Mouse (Mus musculus) midbrain, embryonic 14.5 days (tissue): ENCODE data around the gene Bfsp2. TPM values are rescaled to one million over a fixed set of nuclear protein-coding genes. Genes with fewer than 3 reads are reported as not detected.

Experiments used
- ATAC-seq: fragments of 200-750 bp; cut with Nextera tagmentation; 2 replicates; pipeline ENCODE4 v1.8.0; 2017; ENCODE audit warnings: moderate number of reproducible peaks, moderate library complexity; ENCODE audit not compliant: low FRiP score, low TSS enrichment
- DNase-seq: peaks from one replicate; pipeline ENCODE4 v3.0.0-alpha.2; 2015
- H3K27ac ChIP-seq: fragments of 300-500 bp; sonication (generic); replicated peaks from 2 replicates; pipeline ENCODE4 v1.5.1; 2014; ENCODE audit warnings: mild to moderate bottlenecking, low read depth, low read length, moderate library complexity
- H3K27me3 ChIP-seq: fragments of 300-500 bp; sonication (generic); 2 replicates; pipeline ENCODE4 v1.6.1; 2014; ENCODE audit warnings: low read length, control low read depth, mixed read lengths; ENCODE audit not compliant: control insufficient read depth, insufficient read depth
- H3K36me3 ChIP-seq: fragments of 300-500 bp; sonication (generic); 2 replicates; pipeline ENCODE4 v1.6.1; 2014; ENCODE audit warnings: low read length, control low read depth; ENCODE audit not compliant: control insufficient read depth, insufficient read depth
- H3K4me1 ChIP-seq: fragments of 300-500 bp; sonication (generic); 2 replicates; pipeline ENCODE4 v1.6.1; 2014; ENCODE audit warnings: mild to moderate bottlenecking, antibody characterized with exemption, low read length, control low read depth; ENCODE audit not compliant: control insufficient read depth, insufficient read depth
- H3K4me2 ChIP-seq: fragments of 300-500 bp; sonication (generic); 2 replicates; pipeline ENCODE4 v1.6.1; 2014; ENCODE audit warnings: mild to moderate bottlenecking, low read length, moderate library complexity
- H3K4me3 ChIP-seq: fragments of 300-500 bp; sonication (generic); replicated peaks from 2 replicates; pipeline ENCODE4 v1.5.1; 2014; ENCODE audit warnings: low read depth, low read length
- H3K9ac ChIP-seq: fragments of 300-500 bp; sonication (generic); replicated peaks from 2 replicates; pipeline ENCODE4 v1.6.1; 2014; ENCODE audit warnings: mild to moderate bottlenecking, low read length, moderate library complexity
- H3K9me3 ChIP-seq: fragments of 300-500 bp; sonication (generic); 2 replicates; pipeline ENCODE4 v1.6.1; 2016; ENCODE audit warnings: low read length, control low read depth, mixed read lengths; ENCODE audit not compliant: control insufficient read depth
- WGBS: fragments of 180-500 bp; shearing (Covaris S2); extraction: QIAGEN DNeasy Blood & Tissue Kit; methylation state at CpG from one replicate; pipeline ENCODE4 v1.1.7; 2014; 5-methylcytosine and 5-hydroxymethylcytosine counted together
- polyA plus RNA-seq: library from polyadenylated mRNA; unstranded; fragments of >200 nt; fragmentation: Nextera tagmentation; extraction: Ambion mirVana; gene quantifications from 2 replicates; pipeline ENCODE4 v1.2.1, GENCODE M21; 2014

The Bfsp2 gene
- polyA plus RNA-seq = 2.7 and 4.0 TPM in 2 replicates

- H3K27me3 ChIP-seq = no peaks in the 10 kb centered on the region
- H3K36me3 ChIP-seq = no peaks in the 10 kb centered on the region
- no peak within 1 kb of the TSS for H3K4me2 ChIP-seq
- H3K27ac ChIP-seq = no peak within 1 kb of the TSS
- ATAC-seq (no peak), DNase-seq (no peak)
- no peaks in the 10 kb centered on the region for H3K9me3 ChIP-seq
- no peak within 1 kb of the TSS for H3K4me3 ChIP-seq
- H3K9ac ChIP-seq = no peak within 1 kb of the TSS
- H3K4me1 ChIP-seq = peaks cover 16% of the 10 kb centered on the region; the same call in 1 of the 2 replicates
- 81% methylated on average over 9 of the region's 9 CpGs for WGBS
These were observed at the start of gene Bfsp2 for GRCm38 (mm10) chr9:103480044-103480576. Bfsp2 (minus strand) TSS chr9:103480420.

- H3K4me1 ChIP-seq = peaks cover 26% of the 10 kb centered on the region
- no peaks in the 10 kb centered on the region for H3K27me3 ChIP-seq
- H3K4me2 ChIP-seq = peak overlapping the region; percentile 21; the same call in 1 of the 2 replicates
- H3K9me3 ChIP-seq = no peaks in the 10 kb centered on the region; the same call in 1 of the 2 replicates
- peak overlapping the region; percentile 77 for H3K27ac ChIP-seq
- ATAC-seq = peak; percentile 80; the same call in 1 of the 2 replicates
- H3K9ac ChIP-seq = no peak overlapping the region
- no peaks in the 10 kb centered on the region for H3K36me3 ChIP-seq
- peak; percentile 85 for DNase-seq
- H3K4me3 ChIP-seq = no peak overlapping the region
- 13% methylated on average over 10 of the region's 10 CpGs for WGBS
These were observed 44.9 kb upstream of the Bfsp2 start for GRCm38 (mm10) chr9:103525041-103525537.

GRCm38 (mm10) chr9:103524600-103524999 lies 44.4 kb upstream of the Bfsp2 start:
- 4% methylated on average over 5 of the region's 5 CpGs for WGBS
- Histone ChIP-seq H3K4me2 (peak overlapping the region; percentile 21; the same call in 1 of the 2 replicates), H3K9me3 (no peaks in the 10 kb centered on the region), H3K27me3 (no peaks in the 10 kb centered on the region), H3K27ac (peak overlapping the region; percentile 68), H3K4me3 (no peak overlapping the region), H3K9ac (no peak overlapping the region), H3K36me3 (no peaks in the 10 kb centered on the region), H3K4me1 (peaks cover 26% of the 10 kb centered on the region)
- ATAC-seq (peak; percentile 85; the same call in 1 of the 2 replicates), DNase-seq (peak; percentile 73)

GRCm38 (mm10) chr9:103523742-103524403 lies 43.7 kb upstream of the Bfsp2 start:
- no peak overlapping the region for H3K9ac ChIP-seq
- no peak overlapping the region for H3K4me2 ChIP-seq
- H3K27ac ChIP-seq = peak overlapping the region; percentile 68
- H3K9me3 ChIP-seq = no peaks in the 10 kb centered on the region
- DNase-seq (peak; percentile 62), ATAC-seq (no peak; the same call in 1 of the 2 replicates)
- 47% methylated on average over 7 of the region's 7 CpGs for WGBS
- H3K4me3 ChIP-seq = no peak overlapping the region
- peaks cover 26% of the 10 kb centered on the region for H3K4me1 ChIP-seq
- H3K27me3 ChIP-seq = no peaks in the 10 kb centered on the region
- H3K36me3 ChIP-seq = no peaks in the 10 kb centered on the region

- 72% methylated on average over 6 of the region's 6 CpGs for WGBS
- DNase-seq (no peak), ATAC-seq (no peak)
These were observed 42.8 kb upstream of the Bfsp2 start for GRCm38 (mm10) chr9:103523008-103523407.

GRCm38 (mm10) chr9:103513884-103514283 lies 33.7 kb upstream of the Bfsp2 start:
- no peak overlapping the region for H3K4me3 ChIP-seq
- no peaks in the 10 kb centered on the region for H3K27me3 ChIP-seq
- H3K36me3 ChIP-seq = no peaks in the 10 kb centered on the region
- 27% methylated on average over 2 of the region's 2 CpGs for WGBS
- H3K4me1 ChIP-seq = no peaks in the 10 kb centered on the region
- H3K9ac ChIP-seq = no peak overlapping the region
- ATAC-seq (no peak), DNase-seq (no peak)
- no peak overlapping the region; the same call in 1 of the 2 replicates for H3K27ac ChIP-seq
- no peak overlapping the region for H3K4me2 ChIP-seq
- no peaks in the 10 kb centered on the region for H3K9me3 ChIP-seq

More at GRCm38 (mm10) chr9:103523008-103523407, 42.8 kb upstream of the Bfsp2 start:
- Histone ChIP-seq H3K36me3 (no peaks in the 10 kb centered on the region), H3K4me1 (peaks cover 26% of the 10 kb centered on the region), H3K27me3 (no peaks in the 10 kb centered on the region), H3K9ac (no peak overlapping the region), H3K4me3 (no peak overlapping the region), H3K4me2 (no peak overlapping the region), H3K9me3 (no peaks in the 10 kb centered on the region), H3K27ac (no peak overlapping the region)

GRCm38 (mm10) chr9:103512257-103512656 lies 32.0 kb upstream of the Bfsp2 start:
- Histone ChIP-seq H3K4me1 (no peaks in the 10 kb centered on the region), H3K27me3 (no peaks in the 10 kb centered on the region), H3K9me3 (no peaks in the 10 kb centered on the region), H3K27ac (no peak overlapping the region), H3K9ac (no peak overlapping the region), H3K4me3 (no peak overlapping the region), H3K36me3 (no peaks in the 10 kb centered on the region), H3K4me2 (no peak overlapping the region)
- 80% methylated on average over 6 of the region's 6 CpGs for WGBS
- ATAC-seq (no peak), DNase-seq (no peak)

- Histone ChIP-seq H3K9ac (no peak overlapping the region), H3K4me1 (peaks cover 35% of the 10 kb centered on the region), H3K36me3 (no peaks in the 10 kb centered on the region), H3K4me3 (no peak overlapping the region), H3K4me2 (no peak overlapping the region), H3K27me3 (no peaks in the 10 kb centered on the region), H3K9me3 (no peaks in the 10 kb centered on the region), H3K27ac (no peak overlapping the region)
- no peak for DNase-seq
- WGBS = 78% methylated on average over 7 of the region's 7 CpGs
- ATAC-seq = no peak
These were observed 26.9 kb upstream of the Bfsp2 start for GRCm38 (mm10) chr9:103506968-103507584.
